Mouse (Mus musculus): ENCODE data around the gene Ppp1ca. TPM values are rescaled to one million over a fixed set of nuclear protein-coding genes. Genes with fewer than 3 reads are reported as not detected.
A peak's percentile ranks its signal among the peaks of the same experiment; 100 is the strongest.

Gene Ppp1ca
- polyA plus RNA-seq, 1 experiment from 2014 or later = 520 TPM

DNA sequence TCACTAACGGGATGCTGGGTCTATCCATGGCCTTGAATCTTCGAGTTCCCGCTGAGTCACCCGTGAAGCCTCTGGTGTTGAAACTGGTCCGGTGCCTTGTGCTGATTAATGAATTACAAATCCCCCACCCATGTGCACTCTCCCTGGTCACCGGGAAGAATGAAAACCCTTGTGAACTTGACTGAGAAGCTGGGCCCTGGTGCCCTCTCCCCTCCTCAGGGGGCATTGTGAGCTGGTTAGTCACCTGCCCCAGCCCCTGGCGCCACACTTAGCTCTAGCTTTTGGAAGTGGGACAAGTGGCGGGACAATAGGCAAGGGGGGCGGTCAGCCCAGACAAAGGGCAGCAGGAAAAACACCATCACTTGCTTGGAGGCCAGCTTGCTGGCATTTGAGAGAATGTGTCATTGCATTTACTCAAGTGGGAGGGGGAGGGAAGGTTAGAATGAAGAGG is 21.7 kb downstream of the Ppp1ca start:
- H3K9me3 ChIP-seq (replicated peaks; ENCODE audit: control insufficient read depth, low read length, poor library complexity, severe bottlenecking) = no peaks in the 10 kb centered on the region
- 5% methylated on average over 9 of the region's 9 CpGs for WGBS
- H3K27me3 ChIP-seq (ENCODE audit: control insufficient read depth, insufficient read depth, low read depth, low read length) = peaks cover 37% of the 10 kb centered on the region
- H3K36me3 ChIP-seq (ENCODE audit: control insufficient read depth, insufficient read depth, low read length) = no peaks in the 10 kb centered on the region
- ATAC-seq = no peak
- H3K4me3 ChIP-seq (ENCODE audit: low read depth, low read length) = no peak overlapping the region
- H3K27ac ChIP-seq (ENCODE audit: low read length) = no peak overlapping the region
- peak overlapping the region; percentile 93; the same call in 1 of the 2 replicates for H3K4me2 ChIP-seq (ENCODE audit: low read length)
- H3K4me1 ChIP-seq (ENCODE audit: control insufficient read depth, insufficient read depth, low read length) = peaks cover 16% of the 10 kb centered on the region
- H3K9ac ChIP-seq (ENCODE audit: low read depth, low read length) = no peak overlapping the region

GRCm38 (mm10) chr19:4214071-4214770 is 22.4 kb downstream of the Ppp1ca start, which contains the start of the genes Clcf1 and AC109138.7:
TSS of gene Clcf1 (plus strand) at chr19:4214238.
TSS of gene AC109138.7 (plus strand) at chr19:4214357.
- H3K9me3 ChIP-seq (replicated peaks; ENCODE audit: control insufficient read depth, low read length, poor library complexity, severe bottlenecking) = no peaks in the 10 kb centered on the region
- peak within 1 kb of the TSS; percentile 93 for H3K4me2 ChIP-seq (ENCODE audit: low read length)
- peak within 1 kb of the TSS; percentile 69 for H3K9ac ChIP-seq (ENCODE audit: low read depth, low read length)
- no peak within 1 kb of the TSS for H3K27ac ChIP-seq (ENCODE audit: low read length)
- peak; percentile 15; the same call in 1 of the 2 replicates for ATAC-seq
- H3K27me3 ChIP-seq (ENCODE audit: control insufficient read depth, insufficient read depth, low read depth, low read length) = peaks cover 36% of the 10 kb centered on the region
- peaks cover 16% of the 10 kb centered on the region for H3K4me1 ChIP-seq (ENCODE audit: control insufficient read depth, insufficient read depth, low read length)
- H3K4me3 ChIP-seq (ENCODE audit: low read depth, low read length) = peak within 1 kb of the TSS; percentile 50
- H3K36me3 ChIP-seq (ENCODE audit: control insufficient read depth, insufficient read depth, low read length) = no peaks in the 10 kb centered on the region
- under 1% methylated on average over 44 of the region's 49 CpGs for WGBS

GRCm38 (mm10) chr19:4214771-4215450 is 23.0 kb downstream of the Ppp1ca start:
- 1% methylated on average over 45 of the region's 81 CpGs for WGBS
- no peak for ATAC-seq
- H3K9me3 ChIP-seq (replicated peaks; ENCODE audit: control insufficient read depth, low read length, poor library complexity, severe bottlenecking) = no peaks in the 10 kb centered on the region
- H3K4me2 ChIP-seq (ENCODE audit: low read length) = peak overlapping the region; percentile 93
- H3K27ac ChIP-seq (ENCODE audit: low read length) = no peak overlapping the region
- H3K4me1 ChIP-seq (ENCODE audit: control insufficient read depth, insufficient read depth, low read length) = peaks cover 16% of the 10 kb centered on the region
- peak overlapping the region; percentile 50 for H3K4me3 ChIP-seq (ENCODE audit: low read depth, low read length)
- no peaks in the 10 kb centered on the region for H3K36me3 ChIP-seq (ENCODE audit: control insufficient read depth, insufficient read depth, low read length)
- H3K9ac ChIP-seq (ENCODE audit: low read depth, low read length) = peak overlapping the region; percentile 69
- H3K27me3 ChIP-seq (ENCODE audit: control insufficient read depth, insufficient read depth, low read depth, low read length) = peaks cover 34% of the 10 kb centered on the region

DNA sequence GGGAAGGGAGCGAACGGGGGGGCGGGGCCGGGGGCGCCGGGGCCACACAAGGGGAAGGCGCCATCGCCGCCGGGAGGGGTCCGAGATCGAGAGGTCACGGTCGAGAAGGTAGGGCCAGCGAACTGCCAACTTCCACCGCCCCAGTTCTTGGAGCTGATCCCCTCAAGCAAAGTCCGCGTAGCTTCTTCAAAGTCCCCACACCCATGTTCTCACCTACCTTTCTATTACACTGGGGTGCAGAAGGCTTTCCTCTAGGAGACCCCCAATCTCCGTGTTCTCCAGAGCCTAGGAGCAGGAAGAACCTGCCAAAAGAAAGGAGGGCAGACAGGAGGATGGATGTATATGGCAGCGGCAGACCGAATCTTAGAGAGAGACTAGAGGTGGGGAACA is 23.6 kb downstream of the Ppp1ca start:
- Histone ChIP-seq H3K27me3 (ENCODE audit: control insufficient read depth, insufficient read depth, low read depth, low read length) (peaks cover 34% of the 10 kb centered on the region), H3K9me3 (replicated peaks; ENCODE audit: control insufficient read depth, low read length, poor library complexity, severe bottlenecking) (no peaks in the 10 kb centered on the region)
- 8% methylated on average over 17 of the region's 21 CpGs for WGBS

DNA sequence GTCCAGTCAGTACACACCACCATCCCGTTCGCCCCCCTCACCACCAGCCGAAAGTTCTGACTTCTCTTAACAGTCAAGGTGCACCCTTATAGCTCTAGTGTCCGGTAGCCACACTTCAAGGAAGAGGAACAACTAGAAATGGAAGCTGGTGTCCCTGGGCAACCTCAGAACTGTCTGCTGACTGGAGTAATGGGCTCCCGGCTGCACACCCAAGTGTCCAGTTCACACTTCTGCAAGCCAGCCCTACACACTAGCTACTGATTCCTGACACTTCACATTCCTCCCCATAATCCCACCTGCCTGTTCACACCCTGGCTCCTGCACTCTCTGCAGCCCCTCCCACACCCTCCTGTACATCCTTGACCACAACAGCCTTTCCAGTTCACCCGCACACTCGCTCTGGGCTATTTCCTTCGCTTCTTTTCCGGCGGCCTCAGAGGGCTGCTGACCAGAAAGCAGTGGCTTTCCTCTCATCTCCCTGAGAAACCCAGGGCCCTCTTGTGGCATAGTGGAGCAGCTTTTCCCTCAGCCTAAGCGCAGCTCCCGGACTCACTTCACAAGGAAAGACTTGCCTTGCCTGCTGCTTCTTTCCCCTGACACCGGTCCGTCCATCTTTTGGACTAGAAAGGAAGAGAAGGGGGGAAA is 24.3 kb downstream of the Ppp1ca start:
- WGBS = 18% methylated on average over 14 of the region's 14 CpGs
- Histone ChIP-seq H3K4me3 (ENCODE audit: low read depth, low read length) (no peak overlapping the region), H3K27me3 (ENCODE audit: control insufficient read depth, insufficient read depth, low read depth, low read length) (peaks cover 34% of the 10 kb centered on the region), H3K4me1 (ENCODE audit: control insufficient read depth, insufficient read depth, low read length) (peaks cover 16% of the 10 kb centered on the region), H3K4me2 (ENCODE audit: low read length) (no peak overlapping the region; the same call in 1 of the 2 replicates), H3K9me3 (replicated peaks; ENCODE audit: control insufficient read depth, low read length, poor library complexity, severe bottlenecking) (no peaks in the 10 kb centered on the region), H3K36me3 (ENCODE audit: control insufficient read depth, insufficient read depth, low read length) (no peaks in the 10 kb centered on the region), H3K9ac (ENCODE audit: low read depth, low read length) (no peak overlapping the region), H3K27ac (ENCODE audit: low read length) (no peak overlapping the region)
- ATAC-seq = no peak

More for the DNA sequence above, 23.6 kb downstream of the Ppp1ca start:
- ATAC-seq = no peak
- H3K36me3 ChIP-seq (ENCODE audit: control insufficient read depth, insufficient read depth, low read length) = no peaks in the 10 kb centered on the region
- no peak overlapping the region for H3K27ac ChIP-seq (ENCODE audit: low read length)
- H3K9ac ChIP-seq (ENCODE audit: low read depth, low read length) = peak overlapping the region; percentile 69
- peak overlapping the region; percentile 93 for H3K4me2 ChIP-seq (ENCODE audit: low read length)
- H3K4me1 ChIP-seq (ENCODE audit: control insufficient read depth, insufficient read depth, low read length) = peaks cover 16% of the 10 kb centered on the region
- peak overlapping the region; percentile 50 for H3K4me3 ChIP-seq (ENCODE audit: low read depth, low read length)

DNA sequence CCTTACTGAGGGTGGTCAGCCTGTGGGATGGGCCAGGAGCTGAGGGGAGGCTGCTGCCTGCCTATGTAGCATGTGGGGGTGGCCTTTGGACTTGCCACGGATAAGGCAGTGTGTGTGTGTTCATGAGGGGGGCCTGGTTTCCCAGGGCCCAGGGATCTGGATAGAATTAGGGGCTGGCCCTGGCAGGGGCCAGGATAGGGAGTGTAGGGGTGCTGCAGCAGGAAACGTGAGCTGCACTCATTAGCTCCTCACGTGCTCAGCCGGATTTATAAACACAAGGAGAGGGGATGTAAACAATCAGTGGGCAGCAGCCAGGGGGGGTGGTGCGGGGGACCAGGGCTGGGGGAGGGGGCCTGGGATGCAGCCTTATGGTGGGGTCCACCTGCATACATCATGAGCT is 25.3 kb downstream of the Ppp1ca start:
- WGBS = 16% methylated on average over 4 of the region's 5 CpGs
- no peak for ATAC-seq
- H3K27me3 ChIP-seq (ENCODE audit: control insufficient read depth, insufficient read depth, low read depth, low read length) = peaks cover 28% of the 10 kb centered on the region

GRCm38 (mm10) chr19:4217855-4218254 is 26.0 kb downstream of the Ppp1ca start:
- 41% methylated on average over 3 of the region's 3 CpGs for WGBS
- no peak overlapping the region for H3K4me2 ChIP-seq (ENCODE audit: low read length)
- H3K9ac ChIP-seq (ENCODE audit: low read depth, low read length) = no peak overlapping the region
- no peak for ATAC-seq
- H3K27ac ChIP-seq (ENCODE audit: low read length) = no peak overlapping the region
- H3K4me1 ChIP-seq (ENCODE audit: control insufficient read depth, insufficient read depth, low read length) = peaks cover 16% of the 10 kb centered on the region
- no peak overlapping the region for H3K4me3 ChIP-seq (ENCODE audit: low read depth, low read length)
- H3K9me3 ChIP-seq (replicated peaks; ENCODE audit: control insufficient read depth, low read length, poor library complexity, severe bottlenecking) = no peaks in the 10 kb centered on the region
- no peaks in the 10 kb centered on the region for H3K36me3 ChIP-seq (ENCODE audit: control insufficient read depth, insufficient read depth, low read length)
- H3K27me3 ChIP-seq (ENCODE audit: control insufficient read depth, insufficient read depth, low read depth, low read length) = peaks cover 23% of the 10 kb centered on the region

More for the DNA sequence above, 25.3 kb downstream of the Ppp1ca start:
- Histone ChIP-seq H3K9me3 (replicated peaks; ENCODE audit: control insufficient read depth, low read length, poor library complexity, severe bottlenecking) (no peaks in the 10 kb centered on the region), H3K4me1 (ENCODE audit: control insufficient read depth, insufficient read depth, low read length) (peaks cover 16% of the 10 kb centered on the region), H3K9ac (ENCODE audit: low read depth, low read length) (no peak overlapping the region), H3K4me2 (ENCODE audit: low read length) (no peak overlapping the region), H3K4me3 (ENCODE audit: low read depth, low read length) (no peak overlapping the region), H3K27ac (ENCODE audit: low read length) (no peak overlapping the region), H3K36me3 (ENCODE audit: control insufficient read depth, insufficient read depth, low read length) (no peaks in the 10 kb centered on the region)

DNA sequence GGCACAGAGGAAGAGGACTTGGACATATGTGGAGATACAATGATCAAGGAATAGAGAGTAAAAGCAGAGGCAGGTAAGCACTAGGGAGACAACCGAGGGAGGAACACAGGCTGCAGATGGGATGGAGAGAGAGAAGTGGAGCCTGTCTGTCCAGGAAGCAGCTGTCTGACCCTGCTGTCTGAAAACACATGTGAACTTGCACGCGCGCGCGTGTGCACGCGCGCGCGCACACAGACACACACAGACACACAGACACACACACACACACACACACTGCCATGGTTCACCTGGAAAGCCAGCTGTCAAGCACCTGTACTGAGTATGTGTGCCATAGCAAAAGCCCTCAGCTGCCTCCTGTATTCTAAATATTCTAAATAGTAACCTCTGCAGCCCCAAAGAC is 26.4 kb downstream of the Ppp1ca start:
- WGBS = 88% methylated on average over 11 of the region's 11 CpGs
- peaks cover 19% of the 10 kb centered on the region for H3K27me3 ChIP-seq (ENCODE audit: control insufficient read depth, insufficient read depth, low read depth, low read length)
- H3K27ac ChIP-seq (ENCODE audit: low read length) = no peak overlapping the region
- H3K4me2 ChIP-seq (ENCODE audit: low read length) = no peak overlapping the region
- no peaks in the 10 kb centered on the region for H3K36me3 ChIP-seq (ENCODE audit: control insufficient read depth, insufficient read depth, low read length)
- no peak overlapping the region for H3K4me3 ChIP-seq (ENCODE audit: low read depth, low read length)
- H3K9ac ChIP-seq (ENCODE audit: low read depth, low read length) = no peak overlapping the region
- H3K9me3 ChIP-seq (replicated peaks; ENCODE audit: control insufficient read depth, low read length, poor library complexity, severe bottlenecking) = no peaks in the 10 kb centered on the region
- no peak for ATAC-seq
- peaks cover 16% of the 10 kb centered on the region for H3K4me1 ChIP-seq (ENCODE audit: control insufficient read depth, insufficient read depth, low read length)
